Mouse (Mus musculus): ENCODE results near the gene Hoxc5. TPM values are rescaled to one million over a fixed set of nuclear protein-coding genes. Genes with fewer than 3 reads are reported as not detected.

The Hoxc5 gene
- polyA plus RNA-seq, 1 experiment from 2014 or later = 0.53 TPM

GRCm38 (mm10) chr15:102992863-102993262 lies 25.6 kb downstream of the Hoxc5 start:
- DNase-seq (ENCODE audit: low spot score) (no peak), ATAC-seq (replicated peaks; ENCODE audit: insufficient number of reproducible peaks, low FRiP score, low TSS enrichment, low read depth) (no peak)
- Histone ChIP-seq H3K4me3 (ENCODE audit: low read depth, low read length) (no peak overlapping the region), H3K27me3 (ENCODE audit: control insufficient read depth, insufficient read depth, low read length) (peaks cover 92% of the 10 kb centered on the region), H3K9ac (replicated peaks; ENCODE audit: low read length) (no peak overlapping the region), H3K9me3 (replicated peaks; ENCODE audit: control insufficient read depth, low read length) (no peaks in the 10 kb centered on the region), H3K4me1 (ENCODE audit: control insufficient read depth, insufficient read depth, low read length) (no peaks in the 10 kb centered on the region), H3K36me3 (replicated peaks; ENCODE audit: control insufficient read depth, insufficient read depth, low read depth, low read length) (no peaks in the 10 kb centered on the region), H3K4me2 (ENCODE audit: low read depth, low read length) (no peak overlapping the region), H3K27ac (replicated peaks; ENCODE audit: low read depth, low read length) (no peak overlapping the region)
- 0% methylated on average over 3 of the region's 3 CpGs for WGBS

DNA sequence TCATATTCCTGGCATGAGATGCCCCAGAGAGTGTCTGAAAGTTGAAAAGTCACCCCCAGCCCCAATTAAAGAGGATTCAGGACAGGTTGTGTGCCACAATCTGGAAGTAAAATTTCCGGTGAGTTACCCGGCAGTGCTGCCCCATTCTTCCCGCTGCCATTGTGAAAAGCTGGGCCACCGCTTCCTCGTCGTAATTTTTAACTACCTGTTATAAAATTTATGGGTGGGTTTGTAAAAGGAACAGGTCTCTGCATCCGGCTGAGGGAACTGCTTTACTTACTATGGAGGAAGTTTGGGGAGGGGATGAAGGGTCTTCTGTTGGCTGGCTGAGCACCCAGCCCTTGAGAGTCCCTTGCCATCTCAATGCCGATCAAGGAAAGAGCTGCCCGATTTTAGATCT lies 29.3 kb downstream of the Hoxc5 start:
- H3K9ac ChIP-seq (replicated peaks; ENCODE audit: low read length) = no peak overlapping the region
- no peaks in the 10 kb centered on the region for H3K9me3 ChIP-seq (replicated peaks; ENCODE audit: control insufficient read depth, low read length)
- no peak for DNase-seq (ENCODE audit: low spot score)
- peaks cover 94% of the 10 kb centered on the region for H3K27me3 ChIP-seq (ENCODE audit: control insufficient read depth, insufficient read depth, low read length)
- H3K4me3 ChIP-seq (ENCODE audit: low read depth, low read length) = no peak overlapping the region
- H3K36me3 ChIP-seq (replicated peaks; ENCODE audit: control insufficient read depth, insufficient read depth, low read depth, low read length) = no peaks in the 10 kb centered on the region
- H3K27ac ChIP-seq (replicated peaks; ENCODE audit: low read depth, low read length) = no peak overlapping the region
- peaks cover 8% of the 10 kb centered on the region for H3K4me1 ChIP-seq (ENCODE audit: control insufficient read depth, insufficient read depth, low read length)
- no peak overlapping the region for H3K4me2 ChIP-seq (ENCODE audit: low read depth, low read length)
- ATAC-seq (replicated peaks; ENCODE audit: insufficient number of reproducible peaks, low FRiP score, low TSS enrichment, low read depth) = no peak
- 0% methylated on average over 9 of the region's 9 CpGs for WGBS

DNA sequence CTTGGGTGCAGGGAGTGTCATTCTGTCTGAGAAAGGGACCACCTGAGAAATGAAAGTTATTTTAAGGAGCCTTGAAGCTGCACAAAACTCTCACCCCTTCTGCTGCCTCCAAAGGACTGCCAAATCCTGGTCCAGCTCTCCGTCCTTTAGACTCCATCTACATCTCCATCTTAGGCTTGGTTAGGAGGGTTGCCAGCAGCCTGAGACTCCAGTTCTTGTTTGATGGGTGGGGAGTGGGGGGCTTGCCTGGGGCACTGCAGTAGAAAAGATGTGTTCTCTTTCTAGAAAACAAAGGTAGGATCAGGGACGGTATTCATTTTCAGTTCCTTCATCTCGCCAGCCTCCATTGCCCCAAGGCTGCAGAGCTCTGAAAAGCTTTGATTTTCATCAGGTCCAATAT lies 30.2 kb downstream of the Hoxc5 start:
- H3K27ac ChIP-seq (replicated peaks; ENCODE audit: low read depth, low read length) = no peak overlapping the region
- H3K36me3 ChIP-seq (replicated peaks; ENCODE audit: control insufficient read depth, insufficient read depth, low read depth, low read length) = no peaks in the 10 kb centered on the region
- no peaks in the 10 kb centered on the region for H3K9me3 ChIP-seq (replicated peaks; ENCODE audit: control insufficient read depth, low read length)
- ATAC-seq (replicated peaks; ENCODE audit: insufficient number of reproducible peaks, low FRiP score, low TSS enrichment, low read depth) (no peak), DNase-seq (ENCODE audit: low spot score) (no peak)
- WGBS = 0% methylated on average over 3 of the region's 3 CpGs
- peaks cover 94% of the 10 kb centered on the region for H3K27me3 ChIP-seq (ENCODE audit: control insufficient read depth, insufficient read depth, low read length)
- H3K4me3 ChIP-seq (ENCODE audit: low read depth, low read length) = no peak overlapping the region
- peaks cover 8% of the 10 kb centered on the region for H3K4me1 ChIP-seq (ENCODE audit: control insufficient read depth, insufficient read depth, low read length)
- H3K9ac ChIP-seq (replicated peaks; ENCODE audit: low read length) = no peak overlapping the region
- H3K4me2 ChIP-seq (ENCODE audit: low read depth, low read length) = no peak overlapping the region

GRCm38 (mm10) chr15:102997939-102998355 lies 30.7 kb downstream of the Hoxc5 start, which contains the start of gene Hoxc6:
Gene Hoxc6 (plus strand): TSS chr15:102998257.
- no peak within 1 kb of the TSS for H3K9ac ChIP-seq (replicated peaks; ENCODE audit: low read length)
- H3K9me3 ChIP-seq (replicated peaks; ENCODE audit: control insufficient read depth, low read length) = no peaks in the 10 kb centered on the region
- no peak for ATAC-seq (replicated peaks; ENCODE audit: insufficient number of reproducible peaks, low FRiP score, low TSS enrichment, low read depth)
- H3K27me3 ChIP-seq (ENCODE audit: control insufficient read depth, insufficient read depth, low read length) = peaks cover 94% of the 10 kb centered on the region
- H3K4me1 ChIP-seq (ENCODE audit: control insufficient read depth, insufficient read depth, low read length) = peaks cover 8% of the 10 kb centered on the region
- 1% methylated on average over 19 of the region's 19 CpGs for WGBS
- H3K36me3 ChIP-seq (replicated peaks; ENCODE audit: control insufficient read depth, insufficient read depth, low read depth, low read length) = no peaks in the 10 kb centered on the region
- no peak within 1 kb of the TSS for H3K27ac ChIP-seq (replicated peaks; ENCODE audit: low read depth, low read length)
- H3K4me2 ChIP-seq (ENCODE audit: low read depth, low read length) = peak within 1 kb of the TSS; percentile 60
- DNase-seq (ENCODE audit: low spot score) = no peak
- H3K4me3 ChIP-seq (ENCODE audit: low read depth, low read length) = peak within 1 kb of the TSS; percentile 23; the same call in 1 of the 2 replicates

DNA sequence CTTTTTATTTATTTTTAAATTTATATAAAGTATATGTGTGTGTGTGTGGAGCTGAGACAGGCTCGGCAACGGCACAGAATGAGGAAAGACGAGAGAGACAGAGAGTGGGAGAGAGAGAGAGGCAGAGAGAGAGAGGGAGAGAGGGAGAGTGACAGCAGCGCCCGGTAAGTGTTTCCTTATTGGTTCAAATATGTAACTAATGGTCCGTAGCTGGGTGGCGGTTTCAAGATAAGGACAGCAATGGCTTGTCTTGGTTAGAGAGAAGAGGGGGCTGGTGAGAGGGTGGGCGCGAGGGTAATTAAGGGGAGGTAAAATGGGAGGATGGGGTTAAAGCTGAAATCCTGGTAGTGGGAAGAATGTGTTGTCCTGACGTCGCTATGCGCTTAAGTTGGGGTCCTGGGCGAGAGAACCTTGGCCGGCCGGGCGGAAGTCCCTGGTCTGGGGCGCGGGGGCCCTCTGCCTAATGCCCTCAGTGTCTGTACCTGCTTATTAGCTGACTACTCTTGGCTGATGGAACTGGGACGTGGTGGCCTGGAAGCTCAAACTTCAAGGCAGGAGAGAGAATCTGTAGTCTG lies 31.5 kb downstream of the Hoxc5 start:
- H3K4me3 ChIP-seq (ENCODE audit: low read depth, low read length) = peak overlapping the region; percentile 23; the same call in 1 of the 2 replicates
- under 1% methylated on average over 19 of the region's 19 CpGs for WGBS
- no peaks in the 10 kb centered on the region for H3K9me3 ChIP-seq (replicated peaks; ENCODE audit: control insufficient read depth, low read length)
- no peak for DNase-seq (ENCODE audit: low spot score)
- peaks cover 8% of the 10 kb centered on the region for H3K4me1 ChIP-seq (ENCODE audit: control insufficient read depth, insufficient read depth, low read length)
- peaks cover 95% of the 10 kb centered on the region for H3K27me3 ChIP-seq (ENCODE audit: control insufficient read depth, insufficient read depth, low read length)
- no peak overlapping the region for H3K9ac ChIP-seq (replicated peaks; ENCODE audit: low read length)
- no peaks in the 10 kb centered on the region for H3K36me3 ChIP-seq (replicated peaks; ENCODE audit: control insufficient read depth, insufficient read depth, low read depth, low read length)
- no peak overlapping the region for H3K27ac ChIP-seq (replicated peaks; ENCODE audit: low read depth, low read length)
- H3K4me2 ChIP-seq (ENCODE audit: low read depth, low read length) = no peak overlapping the region
- no peak for ATAC-seq (replicated peaks; ENCODE audit: insufficient number of reproducible peaks, low FRiP score, low TSS enrichment, low read depth)

GRCm38 (mm10) chr15:102999183-102999831 lies 32.1 kb downstream of the Hoxc5 start:
- peak overlapping the region; percentile 60 for H3K4me2 ChIP-seq (ENCODE audit: low read depth, low read length)
- H3K4me3 ChIP-seq (ENCODE audit: low read depth, low read length) = peak overlapping the region; percentile 23
- no peaks in the 10 kb centered on the region for H3K9me3 ChIP-seq (replicated peaks; ENCODE audit: control insufficient read depth, low read length)
- WGBS = 0% methylated on average over 32 of the region's 33 CpGs
- H3K27me3 ChIP-seq (ENCODE audit: control insufficient read depth, insufficient read depth, low read length) = peaks cover 98% of the 10 kb centered on the region
- peaks cover 8% of the 10 kb centered on the region for H3K4me1 ChIP-seq (ENCODE audit: control insufficient read depth, insufficient read depth, low read length)
- no peaks in the 10 kb centered on the region for H3K36me3 ChIP-seq (replicated peaks; ENCODE audit: control insufficient read depth, insufficient read depth, low read depth, low read length)
- no peak overlapping the region for H3K27ac ChIP-seq (replicated peaks; ENCODE audit: low read depth, low read length)
- ATAC-seq (replicated peaks; ENCODE audit: insufficient number of reproducible peaks, low FRiP score, low TSS enrichment, low read depth) = peak; percentile 46; the same call in 1 of the 2 replicates
- H3K9ac ChIP-seq (replicated peaks; ENCODE audit: low read length) = no peak overlapping the region
- no peak for DNase-seq (ENCODE audit: low spot score)

GRCm38 (mm10) chr15:102999955-103000354 lies 32.7 kb downstream of the Hoxc5 start:
- Histone ChIP-seq H3K4me2 (ENCODE audit: low read depth, low read length) (no peak overlapping the region), H3K27ac (replicated peaks; ENCODE audit: low read depth, low read length) (no peak overlapping the region), H3K9ac (replicated peaks; ENCODE audit: low read length) (no peak overlapping the region), H3K4me1 (ENCODE audit: control insufficient read depth, insufficient read depth, low read length) (peaks cover 8% of the 10 kb centered on the region), H3K27me3 (ENCODE audit: control insufficient read depth, insufficient read depth, low read length) (peaks cover 98% of the 10 kb centered on the region), H3K36me3 (replicated peaks; ENCODE audit: control insufficient read depth, insufficient read depth, low read depth, low read length) (no peaks in the 10 kb centered on the region), H3K4me3 (ENCODE audit: low read depth, low read length) (no peak overlapping the region), H3K9me3 (replicated peaks; ENCODE audit: control insufficient read depth, low read length) (no peaks in the 10 kb centered on the region)
- DNase-seq (ENCODE audit: low spot score) = no peak
- 3% methylated on average over 11 of the region's 11 CpGs for WGBS
- no peak for ATAC-seq (replicated peaks; ENCODE audit: insufficient number of reproducible peaks, low FRiP score, low TSS enrichment, low read depth)

GRCm38 (mm10) chr15:103000501-103000901 lies 33.3 kb downstream of the Hoxc5 start:
- no peak overlapping the region for H3K9ac ChIP-seq (replicated peaks; ENCODE audit: low read length)
- H3K27ac ChIP-seq (replicated peaks; ENCODE audit: low read depth, low read length) = no peak overlapping the region
- H3K9me3 ChIP-seq (replicated peaks; ENCODE audit: control insufficient read depth, low read length) = no peaks in the 10 kb centered on the region
- no peaks in the 10 kb centered on the region for H3K36me3 ChIP-seq (replicated peaks; ENCODE audit: control insufficient read depth, insufficient read depth, low read depth, low read length)
- DNase-seq (ENCODE audit: low spot score) = no peak
- no peak overlapping the region for H3K4me2 ChIP-seq (ENCODE audit: low read depth, low read length)
- no peak for ATAC-seq (replicated peaks; ENCODE audit: insufficient number of reproducible peaks, low FRiP score, low TSS enrichment, low read depth)
- H3K4me3 ChIP-seq (ENCODE audit: low read depth, low read length) = no peak overlapping the region
- peaks cover 98% of the 10 kb centered on the region for H3K27me3 ChIP-seq (ENCODE audit: control insufficient read depth, insufficient read depth, low read length)
- H3K4me1 ChIP-seq (ENCODE audit: control insufficient read depth, insufficient read depth, low read length) = peaks cover 8% of the 10 kb centered on the region
- WGBS = under 1% methylated on average over 24 of the region's 24 CpGs

Measured in embryonic facial prominence, embryonic 11.5 days (tissue).